Mouse (Mus musculus): Measurements from ENCODE around the gene Actr1a.

DNA sequence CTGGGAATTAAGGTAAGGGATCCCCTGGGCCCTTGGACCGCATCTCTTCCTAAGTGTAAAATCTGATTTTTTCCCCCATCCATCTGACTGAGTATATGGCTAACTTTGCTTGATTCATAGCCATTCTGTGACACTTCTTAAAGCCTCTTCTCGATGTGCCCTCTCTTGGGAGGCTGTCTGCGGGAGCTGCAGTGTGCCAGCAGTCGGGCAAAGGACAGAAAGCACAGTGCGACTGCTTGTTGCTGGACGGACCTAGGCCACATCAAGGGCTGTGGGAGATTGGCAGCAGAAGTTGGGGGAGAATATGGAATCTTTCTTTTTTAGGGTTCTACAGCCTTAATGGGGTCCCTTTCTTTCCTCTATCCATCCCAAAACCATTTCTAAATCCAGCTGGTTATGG lies 3.8 kb upstream of the Actr1a start:
- TF ChIP-seq POLR2A (IDR thresholded peaks at IDR 0.05; ENCODE audit: insufficient read length, low read depth) (no peak), REST (IDR thresholded peaks at IDR 0.05; ENCODE audit: insufficient read depth, insufficient read length) (no peak), E2F4 (IDR thresholded peaks at IDR 0.05; ENCODE audit: insufficient read depth) (no peak), TCF12 (IDR thresholded peaks at IDR 0.05; ENCODE audit: insufficient read depth, poor library complexity, severe bottlenecking) (no peak), USF1 (IDR thresholded peaks at IDR 0.05; ENCODE audit: low read depth) (no peak), CEBPB (IDR thresholded peaks at IDR 0.05; ENCODE audit: insufficient read depth, poor library complexity, severe bottlenecking) (no peak), MYOD1 (IDR thresholded peaks at IDR 0.05; ENCODE audit: control insufficient read depth in 1 of 3, insufficient read length in 2 of 3, low read depth in 2 of 3) (no peak), POLR2AphosphoS2 (IDR thresholded peaks at IDR 0.05; ENCODE audit: insufficient read length, low read depth) (no peak), MYOG (IDR thresholded peaks at IDR 0.05; ENCODE audit: control insufficient read depth in 1 of 3, insufficient read depth in 1 of 3, insufficient read length in 2 of 3, low read depth in 2 of 3) (no peak), MAX (IDR thresholded peaks at IDR 0.05; ENCODE audit: low read depth) (no peak), TCF3 (IDR thresholded peaks at IDR 0.05; ENCODE audit: insufficient read length, low read depth) (no peak), SRF (IDR thresholded peaks at IDR 0.05; ENCODE audit: control insufficient read depth, insufficient read length, low read depth) (no peak)
